Mouse (Mus musculus): ENCODE results near the gene Csn1s2b. TPM values are rescaled to one million over a fixed set of nuclear protein-coding genes. Genes with fewer than 3 reads are reported as not detected.

The Csn1s2b gene
- not detected for total RNA-seq (2023)

DNA sequence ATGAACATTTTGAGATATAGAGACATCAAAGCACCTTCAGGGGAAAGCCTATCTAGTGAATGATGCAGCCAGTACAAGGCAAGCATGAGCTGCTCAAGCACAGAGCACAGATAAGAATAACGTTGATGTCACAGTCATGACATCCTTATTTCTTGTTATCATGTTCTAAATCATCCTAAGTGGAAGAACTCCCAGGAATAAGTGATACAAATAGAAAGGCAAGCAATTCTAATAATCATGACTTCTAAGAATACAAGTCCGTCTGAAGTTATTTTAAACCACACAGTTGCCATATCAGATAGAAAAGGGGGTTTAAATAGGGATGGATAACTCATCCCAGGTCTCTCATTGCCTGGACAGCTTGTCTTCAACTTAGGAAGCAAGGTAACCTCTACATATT, at the start of gene Csn1s2b:
TSS of gene Csn1s2b (plus strand) at position 301 of the 400 bp plus-strand sequence.

DNA sequence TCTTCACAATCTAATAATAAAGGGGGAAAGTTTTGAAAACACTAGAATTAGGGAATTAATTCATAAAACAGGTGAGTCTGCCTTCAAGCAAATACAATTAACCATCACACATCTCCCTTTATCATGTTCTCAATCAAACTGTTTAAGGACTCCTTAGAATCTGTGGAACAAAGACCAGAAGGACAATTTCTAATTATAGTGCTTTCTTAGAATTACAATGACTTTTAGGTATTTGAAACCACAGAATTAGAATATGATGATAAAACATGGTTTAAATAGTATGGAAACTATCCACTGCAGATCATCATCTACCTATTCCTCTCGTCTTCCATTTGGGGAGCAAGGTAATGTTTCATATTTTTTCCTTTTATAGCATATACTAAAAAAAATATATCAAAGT, 33.6 kb upstream of the Csn1s2b start, which contains the start of gene Csn1s2a:
TSS of gene Csn1s2a (plus strand) at position 301 of the 400 bp plus-strand sequence.

DNA sequence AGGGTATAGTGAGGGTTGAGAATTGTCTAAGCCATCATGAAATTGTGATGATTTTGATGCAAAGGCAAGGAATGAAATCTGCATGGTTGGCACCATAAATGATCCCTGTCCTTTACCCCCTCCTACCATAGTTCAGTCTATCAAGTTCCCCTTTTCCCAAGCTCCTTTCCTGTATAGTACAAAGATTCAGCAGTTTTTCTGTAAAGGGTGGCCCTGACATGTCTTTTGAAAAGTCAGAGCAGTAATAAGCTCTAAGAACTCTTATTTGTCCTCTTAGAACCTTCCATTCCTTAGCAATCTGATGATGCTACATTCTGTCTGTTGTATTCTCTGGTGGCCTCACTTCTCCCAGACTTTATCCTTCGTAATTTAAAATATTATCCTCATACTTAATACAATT, 17.5 kb downstream of the Csn1s2b start, which contains the start of gene Prr27:
TSS of gene Prr27 (plus strand) at position 301 of the 400 bp plus-strand sequence.

Other genes with a start within 250 kb of the Csn1s2b start
- gene Sult1d1, start 239.1 kb upstream of the Csn1s2b start, total RNA-seq (2023) = not detected
- not detected for gene Sult1e1, start 216.5 kb upstream of the Csn1s2b start, total RNA-seq (2023)
- not detected for gene Csn1s1, start 141.9 kb upstream of the Csn1s2b start, total RNA-seq (2023)
- not detected for gene Csn2, start 108.5 kb upstream of the Csn1s2b start, total RNA-seq (2023)
- not detected for gene Csn1s2a, start 33.5 kb upstream of the Csn1s2b start, total RNA-seq (2023)
- gene Prr27, start 17.6 kb downstream of the Csn1s2b start, total RNA-seq (2023) = not detected
- gene Odam, start 76.9 kb downstream of the Csn1s2b start, total RNA-seq (2023) = not detected
- not detected for gene Csn3, start 117.5 kb downstream of the Csn1s2b start, total RNA-seq (2023)
- gene 2310003L06Rik, start 161.4 kb downstream of the Csn1s2b start, total RNA-seq (2023) = not detected
- not detected for gene Gm28434, start 161.4 kb downstream of the Csn1s2b start, total RNA-seq (2023)
- not detected for gene Cabs1, start 171.4 kb downstream of the Csn1s2b start, total RNA-seq (2023)
- not detected for gene Smr3a, start 194.5 kb downstream of the Csn1s2b start, total RNA-seq (2023)

Measured in neutrophil, adult 59 days (primary cell).